Mouse (Mus musculus) gastrocnemius, postnatal 14 days (tissue): ENCODE measurements around the gene Il34. TPM values are rescaled to one million over a fixed set of nuclear protein-coding genes. Genes with fewer than 3 reads are reported as not detected.

Experiments used
- DNase-seq: peaks from one replicate; pipeline ENCODE4 v3.0.0; 2021; ENCODE audit warnings: mixed read lengths
- intact Hi-C: fragments of 180-260 bp; cut with DNase I; formaldehyde crosslinking; loops from one replicate; pipeline ENCODE4 v1.15.1; 2025; ENCODE audit warnings: low total_unique reads
- total RNA-seq, 2 experiments: library from RNA; stranded (reverse); gene quantifications; 2 replicates each; pipeline ENCODE4 v1.2.3; 2021

Gene Il34
- total RNA-seq, 2 experiments from 2014 or later = 15.6 to 20.0 TPM

- intact Hi-C loops = loop anchor here (5.0 kb wide), 1 partner anchor 55 kb away; no protein-coding TSS in a partner anchor
- DNase-seq = no peak
Observed at GRCm38 (mm10) chr8:110812349-110813080, 6.8 kb upstream of the Il34 start.

DNA sequence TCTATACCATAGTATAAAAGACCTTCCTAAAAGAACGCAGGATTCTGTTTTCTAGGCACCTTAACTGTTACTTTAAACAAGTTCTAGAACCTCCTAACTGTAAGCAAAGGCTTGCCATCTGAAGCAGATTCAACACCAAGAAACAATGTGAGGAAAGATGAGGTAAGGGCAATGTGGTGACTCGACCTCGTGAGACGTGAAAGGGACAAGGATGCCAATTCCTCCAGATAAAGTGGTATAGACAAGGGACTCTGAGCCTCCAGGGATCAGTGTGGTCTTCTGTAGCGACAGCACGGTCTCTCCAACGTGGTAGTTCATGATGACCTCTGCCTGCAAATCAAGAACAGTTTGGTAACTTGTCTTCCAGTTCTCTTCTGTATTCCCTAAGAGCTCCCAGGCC lies 6.1 kb upstream of the Il34 start:
- intact Hi-C loops = loop anchor here (5.0 kb wide), 1 partner anchor 54 kb away; no protein-coding TSS in a partner anchor

DNA sequence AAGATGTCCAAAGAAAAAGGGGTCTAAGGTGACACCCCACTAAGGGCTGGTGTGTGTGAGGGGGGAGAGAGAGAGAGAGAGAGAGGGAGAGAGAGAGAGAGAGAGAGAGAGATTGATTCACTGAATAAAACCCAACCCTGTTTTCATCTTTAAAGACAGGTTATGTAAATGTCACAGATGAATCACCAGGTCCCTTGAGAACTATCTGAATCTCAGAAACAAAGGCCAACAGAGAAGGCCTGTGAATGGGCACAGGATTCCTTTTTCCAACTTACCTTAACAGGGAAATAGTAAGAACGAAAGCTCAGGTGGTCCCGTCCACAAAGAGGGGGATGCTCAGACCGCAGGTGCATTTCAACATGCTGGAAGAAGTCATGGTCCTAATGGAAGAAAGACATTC lies 5.4 kb upstream of the Il34 start:
- DNase-seq = no peak
- intact Hi-C loops = loop anchor here (5.0 kb wide), 1 partner anchor 54 kb away; no protein-coding TSS in a partner anchor

More for the DNA sequence above, 6.1 kb upstream of the Il34 start:
- no peak for DNase-seq

- intact Hi-C loops = loop anchor here (5.0 kb wide), 1 partner anchor 53 kb away; no protein-coding TSS in a partner anchor
- DNase-seq = no peak
Observed at GRCm38 (mm10) chr8:110810481-110811065, 4.8 kb upstream of the Il34 start.

GRCm38 (mm10) chr8:110809831-110810230 lies 4.1 kb upstream of the Il34 start:
- DNase-seq = no peak
- intact Hi-C loops = loop anchor here (5.0 kb wide), 1 partner anchor 53 kb away; no protein-coding TSS in a partner anchor

DNA sequence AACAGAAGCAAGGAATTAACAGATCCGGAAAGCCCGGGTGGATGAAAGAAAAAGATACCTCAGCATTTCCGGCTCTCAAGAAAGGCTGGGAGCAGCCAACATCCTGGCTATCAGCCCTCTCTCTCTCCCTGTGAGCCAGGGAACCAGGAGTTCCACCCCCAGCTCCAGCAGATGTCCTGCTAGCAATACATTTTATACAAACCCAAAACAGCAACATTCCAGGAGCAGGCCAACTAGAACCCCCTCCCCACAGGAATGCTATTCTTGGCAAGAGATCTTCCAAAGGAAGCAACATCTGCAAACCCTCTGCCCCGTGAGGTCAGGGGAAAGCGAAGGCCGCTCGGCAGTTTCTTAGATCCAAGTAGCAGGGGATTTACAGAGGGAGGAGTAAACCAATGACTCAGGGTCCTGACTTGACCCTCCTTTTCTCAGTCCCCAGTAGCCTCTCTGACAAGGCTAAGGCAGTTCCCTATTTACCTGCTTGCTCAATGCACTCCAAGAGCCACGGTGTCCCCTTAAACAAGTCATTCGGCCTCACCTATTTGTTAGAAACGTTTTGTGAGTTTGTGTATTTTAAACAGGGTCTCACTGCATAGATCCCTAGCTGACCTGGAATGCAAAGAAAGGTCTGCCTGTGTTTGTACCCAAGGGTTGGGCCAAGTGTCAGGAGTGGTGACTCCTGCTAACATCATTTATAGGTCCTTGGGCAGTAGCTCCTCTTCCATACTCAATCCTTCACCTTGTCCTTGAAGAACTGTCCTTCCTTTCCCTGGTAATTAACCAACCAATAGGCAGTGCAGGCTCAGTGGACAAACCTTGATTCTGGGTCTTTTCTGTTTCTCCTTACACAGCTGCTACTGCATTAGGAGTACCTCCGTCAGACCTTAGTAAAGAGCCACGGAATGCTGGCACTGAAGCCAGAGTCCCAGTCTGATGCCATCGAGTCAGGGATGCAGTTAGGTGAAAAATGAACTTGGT lies 3.1 kb upstream of the Il34 start:
- peak; percentile 64 for DNase-seq
- intact Hi-C loops = no loop called here

GRCm38 (mm10) chr8:110806146-110806545 lies 422 bp upstream of the Il34 start:
- intact Hi-C loops = no loop called here
- DNase-seq = no peak

- intact Hi-C loops = no loop called here
- no peak for DNase-seq
Observed at GRCm38 (mm10) chr8:110804825-110805514, 754 bp downstream of the Il34 start.

DNA sequence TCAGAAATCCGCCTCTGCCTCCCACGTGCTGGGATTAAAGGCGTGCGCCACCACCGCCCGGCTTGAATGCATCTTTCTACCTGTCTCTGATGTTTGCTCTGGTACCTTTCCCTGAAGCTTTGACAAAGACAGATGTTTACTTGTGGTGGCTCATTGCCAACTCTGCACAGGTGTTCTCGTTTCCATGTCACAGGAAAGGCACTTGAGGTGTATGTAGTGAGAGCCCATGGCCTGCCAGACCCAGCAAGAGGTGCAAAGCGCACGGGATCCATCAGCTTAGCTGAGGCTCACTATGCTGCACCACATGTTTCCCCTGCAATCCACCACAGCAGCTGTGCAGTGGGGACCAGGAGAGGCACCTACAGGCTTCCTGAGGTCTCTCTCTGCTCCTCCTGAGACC lies 1.9 kb downstream of the Il34 start:
- intact Hi-C loops = no loop called here
- no peak for DNase-seq

- no peak for DNase-seq
- intact Hi-C loops = no loop called here
Observed at GRCm38 (mm10) chr8:110802988-110803387, 2.7 kb downstream of the Il34 start.

DNA sequence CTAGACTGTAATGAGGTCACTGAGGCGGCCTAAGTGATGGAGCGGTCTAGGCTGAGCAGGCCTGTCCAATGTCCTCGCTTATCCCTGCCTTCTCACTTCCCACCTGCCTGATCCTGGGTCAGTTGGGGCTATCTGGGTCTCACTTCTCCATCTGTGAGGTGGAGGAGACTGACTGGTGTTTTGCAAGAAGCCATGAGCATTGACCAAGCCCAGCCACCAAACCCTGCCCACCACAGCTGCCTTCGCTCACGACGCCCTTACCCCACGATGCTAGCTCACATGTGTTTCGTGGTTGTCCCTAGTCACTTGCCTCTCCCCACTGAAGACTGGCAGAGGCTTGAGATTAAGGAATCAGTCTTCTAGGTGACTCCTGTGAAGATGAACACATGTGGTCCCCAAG lies 8.6 kb downstream of the Il34 start:
- DNase-seq = no peak
- intact Hi-C loops = no loop called here

- intact Hi-C loops = no loop called here
- DNase-seq = no peak
Observed at GRCm38 (mm10) chr8:110794363-110794965, 11.3 kb downstream of the Il34 start.

DNA sequence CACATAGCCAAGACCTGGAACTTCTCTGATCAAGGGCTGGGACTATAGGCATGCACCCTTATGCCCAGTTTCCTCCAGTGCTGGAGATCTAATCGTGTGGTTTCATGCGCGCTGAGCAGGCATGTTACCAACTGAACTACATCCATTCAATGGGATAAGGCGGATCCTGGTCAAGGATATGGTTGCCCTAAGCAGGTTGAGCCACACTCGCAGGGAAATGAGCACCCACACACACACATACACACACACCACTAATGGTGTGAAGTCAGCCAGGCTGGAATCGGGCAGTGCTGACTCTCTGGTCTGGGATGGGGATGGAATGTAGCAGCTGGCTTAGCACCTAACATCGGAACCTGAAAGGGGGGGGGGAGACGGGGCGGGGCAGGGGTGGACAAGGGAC lies 11.8 kb downstream of the Il34 start:
- DNase-seq = no peak
- intact Hi-C loops = no loop called here

DNA sequence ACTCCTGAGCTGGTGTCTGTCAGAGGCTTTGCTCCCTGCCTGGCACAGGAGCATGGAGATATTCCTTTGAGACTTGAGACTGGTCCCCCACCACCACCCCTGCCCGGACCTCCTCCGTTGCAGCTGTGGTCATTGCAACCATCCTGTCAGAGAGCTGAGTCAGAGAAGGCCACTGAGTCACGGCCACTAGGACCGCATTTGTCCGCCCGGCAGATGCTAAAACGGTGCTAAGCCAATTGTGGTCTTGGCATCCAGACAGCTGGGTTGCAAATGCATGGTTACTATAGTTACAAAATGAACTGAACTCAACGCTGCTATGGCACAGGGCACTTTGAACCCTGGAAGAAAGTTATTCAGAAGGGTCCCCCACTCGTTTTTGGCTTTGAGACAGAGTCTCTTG lies 12.2 kb downstream of the Il34 start:
- no peak for DNase-seq
- intact Hi-C loops = no loop called here

DNA sequence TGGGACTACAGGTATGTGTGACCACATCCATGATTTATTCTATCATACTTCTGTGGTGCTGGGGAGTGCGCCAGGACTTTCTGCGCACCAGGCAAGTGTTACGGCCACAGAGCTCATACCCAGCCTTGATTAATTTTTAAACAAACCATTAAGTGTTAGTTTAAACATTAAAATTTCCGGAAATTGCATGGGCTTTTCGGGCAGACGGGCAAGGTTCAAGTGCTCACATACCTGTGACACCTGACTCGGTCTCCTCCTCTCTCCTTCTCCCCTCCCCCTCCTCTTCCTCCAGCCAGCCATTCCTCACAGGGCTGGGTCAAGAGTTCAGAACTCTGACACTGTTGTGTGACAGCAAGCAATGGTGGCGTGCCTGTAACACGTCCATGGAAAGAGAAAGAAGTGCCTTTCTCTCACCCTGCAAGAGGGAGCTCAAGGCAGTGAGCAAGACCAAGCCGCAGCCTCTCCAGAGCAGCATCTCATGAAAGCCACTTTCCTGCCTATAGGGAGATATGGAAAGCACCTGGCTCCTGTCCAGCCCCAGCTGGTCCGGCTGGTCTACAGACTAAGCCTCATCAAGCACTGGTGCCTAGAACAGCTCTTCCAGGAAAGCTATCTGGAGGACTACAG lies 13.0 kb downstream of the Il34 start:
- DNase-seq = no peak
- intact Hi-C loops = no loop called here

- no peak for DNase-seq
- intact Hi-C loops = no loop called here
Observed at GRCm38 (mm10) chr8:110791164-110791563, 14.6 kb downstream of the Il34 start.

DNA sequence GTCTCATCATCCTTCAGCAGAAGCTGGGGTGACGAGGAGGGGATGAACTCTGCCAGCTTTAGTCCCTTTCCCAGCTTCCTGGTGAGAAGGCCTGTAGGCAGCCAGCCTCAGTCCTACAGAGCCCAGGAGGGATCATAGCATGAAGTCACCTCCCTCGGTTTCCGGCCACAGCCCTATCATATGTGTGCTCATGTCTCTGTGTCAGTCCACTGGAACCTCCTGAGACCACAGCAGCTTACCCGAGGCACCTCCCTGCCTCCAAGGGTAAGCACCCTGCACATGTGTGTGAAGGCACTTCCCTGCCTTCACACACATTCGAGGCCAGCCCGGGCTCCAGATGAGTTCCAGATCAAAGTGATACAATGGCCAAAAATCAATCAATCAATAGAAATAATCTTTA lies 15.5 kb downstream of the Il34 start:
- no peak for DNase-seq
- intact Hi-C loops = no loop called here

DNA sequence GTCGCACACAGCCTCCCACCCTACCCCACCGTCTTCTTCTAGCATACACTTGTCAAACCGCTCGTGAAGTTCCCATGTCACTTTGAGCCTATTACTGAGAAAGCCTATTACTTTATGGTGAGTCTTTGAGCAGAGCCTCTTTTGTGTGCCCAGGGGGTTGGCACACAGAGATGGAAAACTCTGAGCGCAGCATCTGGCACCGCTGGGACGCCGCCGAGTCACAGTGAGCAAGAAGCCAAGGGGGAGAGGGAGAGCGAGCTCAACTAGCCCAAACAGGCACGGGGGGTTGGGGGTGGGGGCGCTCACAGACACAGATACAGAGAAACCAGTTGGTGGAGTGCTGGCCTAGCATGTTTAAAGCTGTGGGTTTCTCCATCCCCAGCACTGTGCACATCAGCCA lies 16.2 kb downstream of the Il34 start:
- peak; percentile 40 for DNase-seq
- intact Hi-C loops = no loop called here

DNA sequence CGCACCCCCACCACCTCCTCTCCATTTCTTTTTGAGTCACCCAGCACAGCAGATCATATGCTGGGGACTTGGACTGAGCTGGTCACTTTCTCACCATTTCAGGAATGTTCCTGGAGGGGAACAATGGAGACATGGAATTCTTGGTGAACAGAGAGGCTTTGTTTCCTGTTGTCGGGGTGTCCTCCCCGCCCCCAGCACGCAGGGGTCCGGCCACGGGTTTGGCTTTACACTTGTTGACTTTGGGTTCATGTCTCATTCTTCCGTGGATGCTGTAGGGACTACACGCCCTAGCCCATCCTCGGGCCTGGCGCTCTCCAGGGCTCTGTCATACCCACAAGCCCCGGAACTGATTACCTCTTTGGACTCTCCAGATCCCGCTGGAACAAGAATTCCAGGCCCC lies 16.7 kb downstream of the Il34 start:
- DNase-seq = peak; percentile 22
- intact Hi-C loops = no loop called here
